Mouse (Mus musculus): ENCODE data around the gene Gm10577. TPM values are rescaled to one million over a fixed set of nuclear protein-coding genes. Genes with fewer than 3 reads are reported as not detected.

The Gm10577 gene
- total RNA-seq (2012; rRNA removed) (not detected in 2 replicates), total RNA-seq (2014; rRNA removed) (not detected in 2 replicates), polyA plus RNA-seq (2012; ENCODE audit: insufficient read length, low read depth) (not detected in 2 replicates)

DNA sequence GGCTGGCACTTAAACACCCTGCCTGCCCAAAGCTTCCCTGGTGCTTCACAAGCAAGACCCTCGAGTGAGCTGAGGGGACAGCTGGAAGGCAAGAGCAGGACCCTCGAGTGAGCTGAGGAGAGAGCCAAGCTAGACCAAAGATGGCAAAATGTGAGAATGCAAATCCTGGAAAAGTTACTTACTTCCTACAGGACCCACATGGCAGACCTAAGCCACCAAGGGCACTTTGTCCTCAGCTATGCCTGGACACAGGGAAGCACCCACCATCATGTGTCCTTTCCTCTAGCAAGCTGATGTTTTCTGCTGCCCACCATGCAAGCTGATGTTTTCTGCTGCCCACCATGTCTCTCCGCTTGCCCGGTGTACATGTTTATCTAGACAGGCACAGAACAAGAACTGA is at the start of gene Gm10577:
Gm10577 (minus strand) TSS at position 101 of the 400 bp plus-strand sequence.
- no peaks in the 10 kb centered on the region for H3K4me1 ChIP-seq (ENCODE audit: control insufficient read depth in 1 of 2, insufficient read depth in 2 of 2)
- no peaks in the 10 kb centered on the region for H3K79me2 ChIP-seq (replicated peaks; ENCODE audit: control insufficient read depth, extremely low read depth, insufficient read depth, poor library complexity, severe bottlenecking)
- H3K9ac ChIP-seq (ENCODE audit: insufficient read depth, low read depth): no peak within 1 kb of the TSS
- dilution Hi-C loops (cut with MboI; ENCODE audit: extremely low pct_ligation_motif_present, extremely low pct_unique_long_range_greater_than_20kb, low sequenced_read_pairs): no loop called here
- H3K4me3 ChIP-seq (replicated peaks in 1 of 3; ENCODE audit: low read depth in 2 of 3, low read length in 2 of 3, poor library complexity in 1 of 3): no peak within 1 kb of the TSS
- H3K27ac ChIP-seq (ENCODE audit: insufficient read depth, low read depth): no peak within 1 kb of the TSS
- no peak for TF ChIP-seq E2F4 (IDR thresholded peaks at IDR 0.05; ENCODE audit: insufficient replicate concordance, low read depth, low read length)
- no peak for TF ChIP-seq USF1 (IDR thresholded peaks at IDR 0.05; ENCODE audit: low read depth, low read length)
- TF ChIP-seq GABPA (IDR thresholded peaks at IDR 0.05; ENCODE audit: insufficient replicate concordance, low read depth, low read length): no peak
- TF ChIP-seq RCOR1 (conservative IDR thresholded peaks at IDR 0.05; ENCODE audit: low read depth, low read length): no peak
- TF ChIP-seq CTCF (conservative IDR thresholded peaks at IDR 0.05 in 1 of 2, IDR thresholded peaks at IDR 0.05 in 1 of 2; ENCODE audit: low read depth in 2 of 2, low read length in 2 of 2): no peak
- H3K4me2 ChIP-seq (ENCODE audit: insufficient read depth, low read depth, poor library complexity, severe bottlenecking): no peak within 1 kb of the TSS
- no peaks in the 10 kb centered on the region for H3K36me3 ChIP-seq (replicated peaks in 1 of 2; ENCODE audit: control insufficient read depth in 1 of 2, insufficient read depth in 1 of 2, low read length in 1 of 2)
- in situ Hi-C loops (cut with MboI; ENCODE audit: low pct_ligation_motif_present, low pct_unique_long_range_greater_than_20kb, low sequenced_read_pairs): no loop called here
- no peak for DNase-seq (ENCODE audit: extremely low read depth)
- H3K9me3 ChIP-seq (replicated peaks; ENCODE audit: low read length): peaks cover 8% of the 10 kb centered on the region
- H3K27me3 ChIP-seq (replicated peaks): no peaks in the 10 kb centered on the region

DNA sequence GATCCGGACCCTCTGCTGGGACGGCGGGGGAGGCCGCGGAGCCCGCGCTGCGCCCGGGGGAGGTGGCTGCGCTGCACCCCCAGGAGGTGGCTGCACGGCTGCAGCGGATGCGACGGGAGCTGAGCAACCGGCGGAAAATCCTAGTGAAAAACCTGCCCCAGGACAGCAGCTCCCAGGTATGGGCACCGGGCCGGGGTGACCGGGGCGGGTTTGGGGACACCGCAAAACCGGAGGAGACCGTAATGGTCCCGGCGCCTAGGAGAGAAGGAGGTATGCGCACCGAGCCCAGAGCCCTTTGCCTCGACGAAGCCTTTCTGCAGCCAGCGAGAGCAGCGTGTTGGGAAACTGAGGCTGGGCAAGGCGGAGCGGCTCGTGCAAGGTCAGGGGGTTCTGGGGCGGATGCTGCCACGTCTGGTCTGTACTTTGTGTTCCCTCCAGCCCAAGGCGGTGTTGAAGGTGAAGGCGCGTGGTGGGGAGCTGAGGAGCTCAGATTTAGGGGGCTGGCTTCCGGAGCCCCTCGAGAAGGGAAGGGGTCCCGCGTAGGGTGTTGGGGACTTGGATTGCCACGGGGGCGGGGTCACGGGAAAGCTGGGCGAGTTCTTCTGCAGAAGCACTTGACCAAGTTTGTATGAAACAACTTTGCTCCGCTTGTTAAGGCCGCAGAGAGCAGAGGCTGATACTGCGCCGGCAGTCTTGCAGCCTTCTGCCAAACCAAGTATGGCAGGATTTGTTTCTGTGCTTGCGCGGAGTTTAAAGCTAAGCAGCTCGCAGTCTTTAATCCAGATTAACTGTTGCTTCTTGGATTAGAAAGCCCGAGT is 48.9 kb upstream of the Gm10577 start:
- in situ Hi-C loops (cut with MboI; ENCODE audit: low pct_ligation_motif_present, low pct_unique_long_range_greater_than_20kb, low sequenced_read_pairs) (no loop called here), dilution Hi-C loops (cut with MboI; ENCODE audit: extremely low pct_ligation_motif_present, extremely low pct_unique_long_range_greater_than_20kb, low sequenced_read_pairs) (no loop called here)
- Histone ChIP-seq H3K9ac (ENCODE audit: insufficient read depth, low read depth) (no peak overlapping the region), H3K27me3 (replicated peaks) (no peaks in the 10 kb centered on the region), H3K27ac (ENCODE audit: insufficient read depth, low read depth) (no peak overlapping the region), H3K4me1 (ENCODE audit: control insufficient read depth in 1 of 2, insufficient read depth in 2 of 2) (peaks cover 0 to 13% of the 10 kb centered on the region in 2 experiments; a peak in 2 of 4 replicates), H3K79me2 (replicated peaks; ENCODE audit: control insufficient read depth, extremely low read depth, insufficient read depth, poor library complexity, severe bottlenecking) (no peaks in the 10 kb centered on the region), H3K36me3 (replicated peaks in 1 of 2; ENCODE audit: control insufficient read depth in 1 of 2, insufficient read depth in 1 of 2, low read length in 1 of 2) (no peaks in the 10 kb centered on the region), H3K9me3 (replicated peaks; ENCODE audit: low read length) (peaks cover 2% of the 10 kb centered on the region), H3K4me3 (replicated peaks in 1 of 3; ENCODE audit: low read depth in 2 of 3, low read length in 2 of 3, poor library complexity in 1 of 3) (no peak overlapping the region), H3K4me2 (ENCODE audit: insufficient read depth, low read depth, poor library complexity, severe bottlenecking) (no peak overlapping the region)
- TF ChIP-seq IRF4 (IDR thresholded peaks at IDR 0.05; ENCODE audit: low read depth, low read length) (no peak), GABPA (IDR thresholded peaks at IDR 0.05; ENCODE audit: insufficient replicate concordance, low read depth, low read length) (no peak), MYC (IDR thresholded peaks at IDR 0.05; ENCODE audit: low read depth, low read length) (no peak), PAX5 (IDR thresholded peaks at IDR 0.05; ENCODE audit: low read length) (no peak), MAZ (IDR thresholded peaks at IDR 0.05; ENCODE audit: low read depth, low read length) (no peak), BHLHE40 (IDR thresholded peaks at IDR 0.05; ENCODE audit: low read depth, low read length) (no peak), JUND (conservative IDR thresholded peaks at IDR 0.05; ENCODE audit: low read depth, low read length) (no peak)
- DNase-seq (ENCODE audit: extremely low read depth): no peak

DNA sequence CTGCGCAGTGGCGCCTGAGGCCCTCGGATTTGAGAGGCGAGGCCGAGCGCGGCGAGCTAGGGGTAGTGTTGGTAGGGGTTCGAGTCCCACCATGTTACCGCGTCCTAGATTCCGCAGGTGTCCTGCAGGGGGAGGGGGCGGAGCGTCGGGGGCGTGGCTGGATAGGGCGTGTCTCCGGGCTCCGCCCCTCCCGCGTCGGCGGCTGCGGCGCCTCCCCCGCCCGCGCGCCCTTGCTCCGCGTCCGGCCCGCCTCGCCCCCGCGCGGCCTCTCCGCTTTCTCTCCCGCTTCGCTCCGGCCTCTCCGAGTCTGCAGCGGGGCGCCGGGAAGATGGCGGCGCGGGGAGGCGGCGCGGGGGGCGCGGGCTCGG is 48.3 kb upstream of the Gm10577 start, which contains the start of gene Raver2:
Raver2 (plus strand) TSS at position 198 of the 368 bp plus-strand sequence.
- in situ Hi-C loops (cut with MboI; ENCODE audit: low pct_ligation_motif_present, low pct_unique_long_range_greater_than_20kb, low sequenced_read_pairs): no loop called here
- no peaks in the 10 kb centered on the region for H3K27me3 ChIP-seq (replicated peaks)
- H3K27ac ChIP-seq (ENCODE audit: insufficient read depth, low read depth): no peak within 1 kb of the TSS
- no peak within 1 kb of the TSS for H3K9ac ChIP-seq (ENCODE audit: insufficient read depth, low read depth)
- H3K36me3 ChIP-seq (replicated peaks in 1 of 2; ENCODE audit: control insufficient read depth in 1 of 2, insufficient read depth in 1 of 2, low read length in 1 of 2): no peaks in the 10 kb centered on the region
- H3K4me2 ChIP-seq (ENCODE audit: insufficient read depth, low read depth, poor library complexity, severe bottlenecking): no peak within 1 kb of the TSS
- H3K9me3 ChIP-seq (replicated peaks; ENCODE audit: low read length): peaks cover 2% of the 10 kb centered on the region
- H3K79me2 ChIP-seq (replicated peaks; ENCODE audit: control insufficient read depth, extremely low read depth, insufficient read depth, poor library complexity, severe bottlenecking): no peaks in the 10 kb centered on the region
- dilution Hi-C loops (cut with MboI; ENCODE audit: extremely low pct_ligation_motif_present, extremely low pct_unique_long_range_greater_than_20kb, low sequenced_read_pairs): no loop called here
- H3K4me3 ChIP-seq (replicated peaks in 1 of 3; ENCODE audit: low read depth in 2 of 3, low read length in 2 of 3, poor library complexity in 1 of 3): no peak within 1 kb of the TSS
- peaks cover 0 to 13% of the 10 kb centered on the region in 2 experiments; a peak in 2 of 4 replicates for H3K4me1 ChIP-seq (ENCODE audit: control insufficient read depth in 1 of 2, insufficient read depth in 2 of 2)
- no peak for TF ChIP-seq KAT2A (IDR thresholded peaks at IDR 0.05; ENCODE audit: insufficient replicate concordance, low read length)
- no peak for TF ChIP-seq ZMIZ1 (IDR thresholded peaks at IDR 0.05; ENCODE audit: low read depth, low read length)
- no peak for TF ChIP-seq USF2 (conservative IDR thresholded peaks at IDR 0.05; ENCODE audit: low read depth, low read length)
- no peak for DNase-seq (ENCODE audit: extremely low read depth)

Measured in CH12.LX (cell line).